Mouse (Mus musculus) layer of hippocampus, adult 9-10 months (tissue): ENCODE results near the gene Gm15446.
"Not testable (repeated sequence)": the region's sequence is repeated elsewhere in the genome, so short reads cannot be mapped to it uniquely, and the experiment has no call there.

ENCODE experiments used
- DNase-seq: peaks from one replicate; pipeline ENCODE4 v3.0.0; 2022; ENCODE audit warnings: low spot score

The Gm15446 gene

GRCm38 (mm10) chr5:109923261-109924071, at the start of gene Gm15446:
Gene Gm15446, plus strand, starts transcription at chr5:109923400.
- peak; percentile 89 for DNase-seq

- not testable (repeated sequence) for DNase-seq
Measured at GRCm38 (mm10) chr5:109924129-109924528, 929 bp downstream of the Gm15446 start.

GRCm38 (mm10) chr5:109924936-109925335, 1.7 kb downstream of the Gm15446 start:
- DNase-seq: no peak

GRCm38 (mm10) chr5:109950281-109950680, 27.1 kb downstream of the Gm15446 start:
- no peak for DNase-seq

- not testable (repeated sequence) for DNase-seq
Measured at GRCm38 (mm10) chr5:109980743-109981142, 57.5 kb downstream of the Gm15446 start.
